Mouse (Mus musculus) embryonic facial prominence, embryonic 13.5 days (tissue): ENCODE measurements around the gene Myzap. TPM values are rescaled to one million over a fixed set of nuclear protein-coding genes. Genes with fewer than 3 reads are reported as not detected.

Source experiments
- ATAC-seq: fragments of 200-750 bp; cut with Nextera tagmentation; 2 replicates; pipeline ENCODE4 v1.8.0; 2017; ENCODE audit warnings: low read depth; ENCODE audit not compliant: insufficient number of reproducible peaks, insufficient read depth, low FRiP score, low TSS enrichment
- H3K27ac ChIP-seq: fragments of 300-500 bp; sonication (generic); 2 replicates; pipeline ENCODE4 v1.5.1; 2015; ENCODE audit warnings: moderate library complexity, mild to moderate bottlenecking, inconsistent platforms
- H3K27me3 ChIP-seq: fragments of 300-500 bp; sonication (generic); 2 replicates; pipeline ENCODE4 v1.6.1; 2015; ENCODE audit warnings: mild to moderate bottlenecking, inconsistent platforms
- H3K36me3 ChIP-seq: fragments of 300-500 bp; sonication (generic); 2 replicates; pipeline ENCODE4 v1.6.1; 2015; ENCODE audit warnings: mild to moderate bottlenecking, inconsistent platforms
- H3K4me1 ChIP-seq: fragments of 300-500 bp; sonication (generic); 2 replicates; pipeline ENCODE4 v1.6.1; 2015; ENCODE audit warnings: inconsistent platforms
- H3K4me2 ChIP-seq: fragments of 300-500 bp; sonication (generic); 2 replicates; pipeline ENCODE4 v1.6.1; 2015; ENCODE audit warnings: moderate library complexity, mild to moderate bottlenecking, inconsistent platforms
- H3K4me3 ChIP-seq: fragments of 300-500 bp; sonication (generic); 2 replicates; pipeline ENCODE4 v1.5.1; 2015; ENCODE audit warnings: mild to moderate bottlenecking, inconsistent platforms
- H3K9ac ChIP-seq: fragments of 300-500 bp; sonication (generic); 2 replicates; pipeline ENCODE4 v1.6.1; 2015; ENCODE audit warnings: mild to moderate bottlenecking, inconsistent platforms
- H3K9me3 ChIP-seq: fragments of 300-500 bp; sonication (generic); 2 replicates; pipeline ENCODE4 v1.6.1; 2016; ENCODE audit warnings: inconsistent platforms
- WGBS: fragments of 180-500 bp; shearing (Covaris S2); methylation state at CpG from one replicate; pipeline ENCODE4 v1.1.7; 2015; ENCODE audit warnings: mixed read lengths; 5-methylcytosine and 5-hydroxymethylcytosine counted together
- polyA plus RNA-seq: library from polyadenylated mRNA; unstranded; fragments of >200 nt; fragmentation: Nextera tagmentation; extraction: Ambion mirVana; gene quantifications from 2 replicates; pipeline ENCODE4 v1.2.1, GENCODE M21; 2015

The Myzap gene
- polyA plus RNA-seq, 1 experiment from 2014 or later, result 10.0 TPM

- Histone ChIP-seq H3K27ac (no peak overlapping the region), H3K27me3 (no peaks in the 10 kb centered on the region), H3K36me3 (no peaks in the 10 kb centered on the region), H3K4me1 (no peaks in the 10 kb centered on the region), H3K9ac (no peak overlapping the region), H3K4me3 (no peak overlapping the region), H3K4me2 (no peak overlapping the region), H3K9me3 (no peaks in the 10 kb centered on the region)
- WGBS, result 81% methylated on average over 5 of the region's 5 CpGs
- ATAC-seq, result no peak
These were observed 56.4 kb downstream of the Myzap start for GRCm38 (mm10) chr9:71535730-71536129.

GRCm38 (mm10) chr9:71535036-71535435 is 57.1 kb downstream of the Myzap start:
- no peaks in the 10 kb centered on the region for H3K36me3 ChIP-seq
- H3K4me3 ChIP-seq, result no peak overlapping the region
- no peaks in the 10 kb centered on the region for H3K4me1 ChIP-seq
- no peak overlapping the region for H3K9ac ChIP-seq
- H3K4me2 ChIP-seq, result no peak overlapping the region
- 86% methylated on average over 2 of the region's 2 CpGs for WGBS
- no peaks in the 10 kb centered on the region for H3K27me3 ChIP-seq
- no peak overlapping the region for H3K27ac ChIP-seq
- ATAC-seq, result no peak
- H3K9me3 ChIP-seq, result no peaks in the 10 kb centered on the region

- Histone ChIP-seq H3K4me2 (no peak overlapping the region), H3K9ac (no peak overlapping the region), H3K36me3 (no peaks in the 10 kb centered on the region), H3K4me1 (no peaks in the 10 kb centered on the region), H3K27me3 (no peaks in the 10 kb centered on the region), H3K27ac (no peak overlapping the region), H3K9me3 (no peaks in the 10 kb centered on the region), H3K4me3 (no peak overlapping the region)
- ATAC-seq, result no peak
- 63% methylated on average over 2 of the region's 2 CpGs for WGBS
These were observed 62.2 kb downstream of the Myzap start for GRCm38 (mm10) chr9:71529960-71530359.

- H3K4me3 ChIP-seq, result no peak overlapping the region
- WGBS, result 85% methylated on average over 9 of the region's 9 CpGs
- H3K4me2 ChIP-seq, result no peak overlapping the region
- 0 out of 2 replicates have a peak, but pooled peaks cover 4% of the 10 kb centered on the region for H3K27me3 ChIP-seq
- no peaks in the 10 kb centered on the region for H3K9me3 ChIP-seq
- H3K27ac ChIP-seq, result no peak overlapping the region
- ATAC-seq, result no peak
- H3K36me3 ChIP-seq, result no peaks in the 10 kb centered on the region
- no peak overlapping the region for H3K9ac ChIP-seq
- H3K4me1 ChIP-seq, result no peaks in the 10 kb centered on the region
These were observed 64.7 kb downstream of the Myzap start for GRCm38 (mm10) chr9:71527438-71527837.

GRCm38 (mm10) chr9:71523901-71524300 is 68.3 kb downstream of the Myzap start:
- 83% methylated on average over 4 of the region's 4 CpGs for WGBS
- H3K9me3 ChIP-seq, result no peaks in the 10 kb centered on the region
- no peak overlapping the region for H3K4me3 ChIP-seq
- no peak overlapping the region for H3K9ac ChIP-seq
- H3K27me3 ChIP-seq, result 0 out of 2 replicates have a peak, but pooled peaks cover 4% of the 10 kb centered on the region
- no peaks in the 10 kb centered on the region for H3K4me1 ChIP-seq
- H3K27ac ChIP-seq, result no peak overlapping the region
- H3K36me3 ChIP-seq, result no peaks in the 10 kb centered on the region
- no peak overlapping the region for H3K4me2 ChIP-seq
- no peak for ATAC-seq

- ATAC-seq, result no peak
- Histone ChIP-seq H3K9ac (no peak overlapping the region), H3K4me1 (no peaks in the 10 kb centered on the region), H3K4me3 (no peak overlapping the region), H3K27me3 (0 out of 2 replicates have a peak, but pooled peaks cover 4% of the 10 kb centered on the region), H3K36me3 (no peaks in the 10 kb centered on the region), H3K27ac (no peak overlapping the region), H3K9me3 (no peaks in the 10 kb centered on the region), H3K4me2 (no peak overlapping the region)
- 69% methylated on average over 3 of the region's 3 CpGs for WGBS
These were observed 72.3 kb downstream of the Myzap start for GRCm38 (mm10) chr9:71519836-71520235.

GRCm38 (mm10) chr9:71517487-71517886 is 74.7 kb downstream of the Myzap start:
- no peak overlapping the region for H3K4me2 ChIP-seq
- peaks cover 7% of the 10 kb centered on the region; the same call in 1 of the 2 replicates for H3K4me1 ChIP-seq
- H3K27ac ChIP-seq, result no peak overlapping the region
- no peak for ATAC-seq
- 90% methylated on average over 4 of the region's 4 CpGs for WGBS
- H3K4me3 ChIP-seq, result no peak overlapping the region
- no peaks in the 10 kb centered on the region for H3K27me3 ChIP-seq
- H3K36me3 ChIP-seq, result no peaks in the 10 kb centered on the region
- no peaks in the 10 kb centered on the region for H3K9me3 ChIP-seq
- H3K9ac ChIP-seq, result no peak overlapping the region

GRCm38 (mm10) chr9:71515862-71516261 is 76.3 kb downstream of the Myzap start:
- Histone ChIP-seq H3K4me1 (peaks cover 7% of the 10 kb centered on the region; the same call in 1 of the 2 replicates), H3K4me3 (no peak overlapping the region), H3K36me3 (no peaks in the 10 kb centered on the region), H3K27ac (no peak overlapping the region), H3K9ac (no peak overlapping the region), H3K9me3 (no peaks in the 10 kb centered on the region), H3K4me2 (no peak overlapping the region), H3K27me3 (0 out of 2 replicates have a peak, but pooled peaks cover 1% of the 10 kb centered on the region)
- WGBS, result 83% methylated on average over 4 of the region's 4 CpGs
- no peak for ATAC-seq

- 62% methylated on average over 4 of the region's 4 CpGs for WGBS
- Histone ChIP-seq H3K4me2 (no peak overlapping the region), H3K4me3 (no peak overlapping the region), H3K27ac (no peak overlapping the region), H3K9ac (no peak overlapping the region), H3K9me3 (no peaks in the 10 kb centered on the region), H3K36me3 (no peaks in the 10 kb centered on the region), H3K27me3 (0 out of 2 replicates have a peak, but pooled peaks cover 4% of the 10 kb centered on the region), H3K4me1 (peaks cover 7% of the 10 kb centered on the region; the same call in 1 of the 2 replicates)
- ATAC-seq, result no peak
These were observed 78.6 kb downstream of the Myzap start for GRCm38 (mm10) chr9:71513566-71513965.

GRCm38 (mm10) chr9:71512899-71513298 is 79.3 kb downstream of the Myzap start:
- Histone ChIP-seq H3K4me3 (no peak overlapping the region), H3K9me3 (no peaks in the 10 kb centered on the region), H3K9ac (no peak overlapping the region), H3K36me3 (no peaks in the 10 kb centered on the region), H3K4me1 (peaks cover 7% of the 10 kb centered on the region; the same call in 1 of the 2 replicates), H3K4me2 (no peak overlapping the region), H3K27me3 (0 out of 2 replicates have a peak, but pooled peaks cover 4% of the 10 kb centered on the region), H3K27ac (no peak overlapping the region)
- WGBS, result 52% methylated on average over 10 of the region's 10 CpGs
- ATAC-seq, result no peak

- H3K36me3 ChIP-seq, result no peaks in the 10 kb centered on the region
- H3K27me3 ChIP-seq, result no peaks in the 10 kb centered on the region
- H3K4me2 ChIP-seq, result no peak overlapping the region
- H3K9ac ChIP-seq, result no peak overlapping the region
- H3K27ac ChIP-seq, result peak overlapping the region; percentile 44; the same call in 1 of the 2 replicates
- H3K9me3 ChIP-seq, result no peaks in the 10 kb centered on the region
- H3K4me3 ChIP-seq, result no peak overlapping the region
- ATAC-seq, result no peak
- WGBS, result 39% methylated on average over 10 of the region's 10 CpGs
- peaks cover 23% of the 10 kb centered on the region for H3K4me1 ChIP-seq
These were observed 93.6 kb downstream of the Myzap start for GRCm38 (mm10) chr9:71498391-71499182.

GRCm38 (mm10) chr9:71496637-71497036 is 95.5 kb downstream of the Myzap start:
- WGBS, result 36% methylated on average over 2 of the region's 2 CpGs
- ATAC-seq, result no peak
- H3K4me2 ChIP-seq, result no peak overlapping the region
- no peaks in the 10 kb centered on the region for H3K9me3 ChIP-seq
- H3K36me3 ChIP-seq, result no peaks in the 10 kb centered on the region
- no peak overlapping the region for H3K4me3 ChIP-seq
- H3K9ac ChIP-seq, result no peak overlapping the region
- peaks cover 20% of the 10 kb centered on the region for H3K4me1 ChIP-seq
- H3K27ac ChIP-seq, result no peak overlapping the region
- no peaks in the 10 kb centered on the region for H3K27me3 ChIP-seq
